ENCODE assay signal across 8 mouse cellular contexts in genomic region chr6:72958662-72959071, GRCm38 (mm10). TPM values are rescaled to one million over a fixed set of nuclear protein-coding genes. Genes with fewer than 3 reads are reported as not detected.
DNase-seq lines count a peak whose midpoint lies in the region; ATAC-seq and TF ChIP-seq lines count a peak whose summit lies in the region.

Tmsb10 (minus strand) TSS chr6:72958748.

- H3K9ac ChIP-seq in kidney, embryonic 16.5 days (replicated peaks; ENCODE audit: low read length): peak within 1 kb of the TSS; percentile 99
- H3K9ac ChIP-seq in forebrain, embryonic 13.5 days: peak within 1 kb of the TSS; percentile 99
- H3K9ac ChIP-seq in hindbrain, embryonic 12.5 days: peak within 1 kb of the TSS; percentile 99
- H3K9ac ChIP-seq in liver, embryonic 15.5 days: peak within 1 kb of the TSS; percentile 63

- no peak for ATAC-seq in kidney, embryonic 16.5 days (ENCODE audit: low FRiP score, low TSS enrichment)
- no peak for ATAC-seq in Patski
- ATAC-seq in forebrain, embryonic 13.5 days: peak; percentile 77
- ATAC-seq in hindbrain, embryonic 12.5 days (ENCODE audit: low FRiP score): peak; percentile 78
- peak; percentile 15; the same call in 1 of the 2 replicates for ATAC-seq in liver, embryonic 15.5 days (ENCODE audit: insufficient read depth)

- in situ Hi-C loops in Patski (cut with MboI; ENCODE audit: low pct_unique_long_range_greater_than_20kb): no loop called here

- 0 out of 2 replicates have a peak, but pooled peaks cover 3% of the 10 kb centered on the region for H3K36me3 ChIP-seq in kidney, embryonic 16.5 days (ENCODE audit: insufficient read depth, low read length)
- H3K36me3 ChIP-seq in forebrain, embryonic 13.5 days (ENCODE audit: poor library complexity, severe bottlenecking): 0 out of 2 replicates have a peak, but pooled peaks cover 4% of the 10 kb centered on the region
- H3K36me3 ChIP-seq in hindbrain, embryonic 12.5 days: no peaks in the 10 kb centered on the region
- H3K36me3 ChIP-seq in liver, embryonic 15.5 days (replicated peaks): no peaks in the 10 kb centered on the region

- peak within 1 kb of the TSS; percentile 94 for H3K4me3 ChIP-seq in kidney, embryonic 16.5 days (ENCODE audit: low read length)
- peak within 1 kb of the TSS; percentile 94 for H3K4me3 ChIP-seq in forebrain, embryonic 13.5 days
- peak within 1 kb of the TSS; percentile 91 for H3K4me3 ChIP-seq in hindbrain, embryonic 12.5 days
- H3K4me3 ChIP-seq in liver, embryonic 15.5 days (replicated peaks): peak within 1 kb of the TSS; percentile 66

- CTCF ChIA-PET in Patski (lab: Charles Lee): interaction anchor here (4.6 kb wide), 1 partner anchor 19 kb away, joined by 12 read pairs; no protein-coding TSS in a partner anchor

- TF ChIP-seq CTCF in Patski (IDR thresholded peaks at IDR 0.05): no peak

- H3K27ac ChIP-seq in kidney, embryonic 16.5 days (ENCODE audit: low read length): peak within 1 kb of the TSS; percentile 89
- H3K27ac ChIP-seq in forebrain, embryonic 13.5 days: peak within 1 kb of the TSS; percentile 94
- peak within 1 kb of the TSS; percentile 93 for H3K27ac ChIP-seq in hindbrain, embryonic 12.5 days
- peak within 1 kb of the TSS; percentile 24; the same call in 1 of the 2 replicates for H3K27ac ChIP-seq in liver, embryonic 15.5 days (replicated peaks)

- peaks cover 40% of the 10 kb centered on the region for H3K4me1 ChIP-seq in kidney, embryonic 16.5 days (ENCODE audit: insufficient read depth, low read length)
- peaks cover 24% of the 10 kb centered on the region for H3K4me1 ChIP-seq in forebrain, embryonic 13.5 days
- peaks cover 29% of the 10 kb centered on the region for H3K4me1 ChIP-seq in hindbrain, embryonic 12.5 days
- H3K4me1 ChIP-seq in liver, embryonic 15.5 days (replicated peaks): peaks cover 34% of the 10 kb centered on the region

- under 1% methylated on average over 19 of the region's 19 CpGs for WGBS in kidney, embryonic 16.5 days
- WGBS in forebrain, embryonic 13.5 days: under 1% methylated on average over 17 of the region's 19 CpGs
- under 1% methylated on average over 15 of the region's 19 CpGs for WGBS in hindbrain, embryonic 12.5 days
- WGBS in liver, embryonic 15.5 days (ENCODE audit: insufficient replicate concordance): under 1% methylated on average over 18 of the region's 19 CpGs

- no peaks in the 10 kb centered on the region for H3K27me3 ChIP-seq in kidney, embryonic 16.5 days (ENCODE audit: insufficient read depth, low read length)
- no peaks in the 10 kb centered on the region for H3K27me3 ChIP-seq in Patski
- no peaks in the 10 kb centered on the region for H3K27me3 ChIP-seq in forebrain, embryonic 13.5 days
- no peaks in the 10 kb centered on the region for H3K27me3 ChIP-seq in hindbrain, embryonic 12.5 days
- peaks cover 51% of the 10 kb centered on the region for H3K27me3 ChIP-seq in liver, embryonic 15.5 days

- no peaks in the 10 kb centered on the region for H3K9me3 ChIP-seq in kidney, embryonic 16.5 days (ENCODE audit: low read length)
- no peaks in the 10 kb centered on the region for H3K9me3 ChIP-seq in forebrain, embryonic 13.5 days (replicated peaks)
- H3K9me3 ChIP-seq in hindbrain, embryonic 12.5 days (replicated peaks): no peaks in the 10 kb centered on the region
- no peaks in the 10 kb centered on the region for H3K9me3 ChIP-seq in liver, embryonic 15.5 days (replicated peaks)

- no peak for DNase-seq in kidney, postnatal 36 days
- DNase-seq in Patski (ENCODE audit: low read depth, low spot score): no peak
- DNase-seq in ovary, postnatal 10 days (ENCODE audit: low spot score): no peak
- no peak for DNase-seq in cerebellum, postnatal 14 days

- POLR2A ChIA-PET in Patski (lab: Charles Lee): interaction anchor here (1.0 kb wide), 1 partner anchor 56 kb away, joined by 3 read pairs; no protein-coding TSS in a partner anchor

- H3K4me2 ChIP-seq in kidney, embryonic 16.5 days (replicated peaks; ENCODE audit: low read depth, low read length): peak within 1 kb of the TSS; percentile 87
- peak within 1 kb of the TSS; percentile 75 for H3K4me2 ChIP-seq in forebrain, embryonic 13.5 days
- peak within 1 kb of the TSS; percentile 77 for H3K4me2 ChIP-seq in hindbrain, embryonic 12.5 days (replicated peaks)
- peak within 1 kb of the TSS; percentile 91 for H3K4me2 ChIP-seq in liver, embryonic 15.5 days

RNA-seq across cellular contexts. Expression of gene Tmsb10, which starts in this region (rescaled TPM):
- polyA plus RNA-seq in kidney, embryonic 16.5 days (2015; fragmentation: Nextera tagmentation; extraction: Ambion mirVana): 1,506 and 1,750 TPM in 2 replicates
- 350 TPM for polyA plus RNA-seq in Patski (2021)
- polyA plus RNA-seq in forebrain, embryonic 13.5 days (2015; fragmentation: Nextera tagmentation; extraction: Ambion mirVana): 3,443 and 4,664 TPM in 2 replicates
- 5,652 and 6,223 TPM in 2 replicates for polyA plus RNA-seq in hindbrain, embryonic 12.5 days (2016; fragmentation: Nextera tagmentation; extraction: Ambion mirVana)
- polyA plus RNA-seq in liver, embryonic 15.5 days (2015; fragmentation: Nextera tagmentation; extraction: Ambion mirVana): 166 and 189 TPM in 2 replicates

Comparison
In these comparisons a context has a peak if more than half of its experiments do, and no peak if none do; other contexts are left out.
1. ATAC-seq: peak in forebrain, embryonic 13.5 days (single experiment), hindbrain, embryonic 12.5 days (single experiment) and liver, embryonic 15.5 days (single experiment); none in kidney, embryonic 16.5 days (single experiment) and Patski (single experiment).
2. H3K27ac ChIP-seq: peak in every context shown above with its lines; median percentile 94 in forebrain, embryonic 13.5 days; 93 in hindbrain, embryonic 12.5 days; 89 in kidney, embryonic 16.5 days; 24 in liver, embryonic 15.5 days.
3. Peak in every context shown above with its lines, with median percentiles within 50 percentile points of each other: H3K4me2 ChIP-seq, H3K4me3 ChIP-seq and H3K9ac ChIP-seq.